Mouse (Mus musculus): ENCODE measurements around the gene Ncbp1.

- TF ChIP-seq CTCF (IDR thresholded peaks at IDR 0.05; ENCODE audit: borderline replicate concordance, insufficient read depth, low read length) (no peak), POLR2A (IDR thresholded peaks at IDR 0.05; ENCODE audit: low read depth, low read length) (no peak)
These were observed 37.9 kb upstream of the Ncbp1 start for GRCm38 (mm10) chr4:46100539-46100938.
